Mouse (Mus musculus): Measurements from ENCODE around the gene Katnal1.
A peak's percentile ranks its signal among the peaks of the same experiment; 100 is the strongest.

Gene Katnal1

GRCm38 (mm10) chr5:148954314-148955060 is 25.4 kb upstream of the Katnal1 start:
- no peak for DNase-seq (ENCODE audit: low read depth, low spot score)

GRCm38 (mm10) chr5:148953098-148953497 is 24.0 kb upstream of the Katnal1 start:
- no peak for DNase-seq (ENCODE audit: low read depth, low spot score)

- DNase-seq (ENCODE audit: low read depth, low spot score): no peak
These were observed 23.3 kb upstream of the Katnal1 start for GRCm38 (mm10) chr5:148952419-148952818.

- DNase-seq (ENCODE audit: low read depth, low spot score): no peak
These were observed 22.2 kb upstream of the Katnal1 start for GRCm38 (mm10) chr5:148951360-148951759.

GRCm38 (mm10) chr5:148950064-148950463 is 20.9 kb upstream of the Katnal1 start:
- DNase-seq (ENCODE audit: low read depth, low spot score): peak; percentile 61

- DNase-seq (ENCODE audit: low read depth, low spot score): no peak
These were observed 19.5 kb upstream of the Katnal1 start for GRCm38 (mm10) chr5:148948577-148948976.

- DNase-seq (ENCODE audit: low read depth, low spot score): no peak
These were observed 18.3 kb upstream of the Katnal1 start for GRCm38 (mm10) chr5:148947412-148947811.

- no peak for DNase-seq (ENCODE audit: low read depth, low spot score)
These were observed 17.7 kb upstream of the Katnal1 start for GRCm38 (mm10) chr5:148946787-148947186.

GRCm38 (mm10) chr5:148945735-148946134 is 16.6 kb upstream of the Katnal1 start:
- no peak for DNase-seq (ENCODE audit: low read depth, low spot score)

- DNase-seq (ENCODE audit: low read depth, low spot score): no peak
These were observed 14.9 kb upstream of the Katnal1 start for GRCm38 (mm10) chr5:148944024-148944423.

GRCm38 (mm10) chr5:148943444-148943843 is 14.3 kb upstream of the Katnal1 start:
- DNase-seq (ENCODE audit: low read depth, low spot score): no peak

GRCm38 (mm10) chr5:148942957-148943356 is 13.8 kb upstream of the Katnal1 start:
- no peak for DNase-seq (ENCODE audit: low read depth, low spot score)

- DNase-seq (ENCODE audit: low read depth, low spot score): no peak
These were observed 13.2 kb upstream of the Katnal1 start for GRCm38 (mm10) chr5:148942305-148942704.

GRCm38 (mm10) chr5:148941867-148942266 is 12.7 kb upstream of the Katnal1 start:
- no peak for DNase-seq (ENCODE audit: low read depth, low spot score)

GRCm38 (mm10) chr5:148939948-148940382 is 10.8 kb upstream of the Katnal1 start:
- no peak for DNase-seq (ENCODE audit: low read depth, low spot score)

- no peak for DNase-seq (ENCODE audit: low read depth, low spot score)
These were observed 7.4 kb upstream of the Katnal1 start for GRCm38 (mm10) chr5:148936516-148936951.

- DNase-seq (ENCODE audit: low read depth, low spot score): no peak
These were observed 6.8 kb upstream of the Katnal1 start for GRCm38 (mm10) chr5:148935871-148936270.

- DNase-seq (ENCODE audit: low read depth, low spot score): no peak
These were observed 6.1 kb upstream of the Katnal1 start for GRCm38 (mm10) chr5:148935071-148935821.

- DNase-seq (ENCODE audit: low read depth, low spot score): no peak
These were observed 5.3 kb upstream of the Katnal1 start for GRCm38 (mm10) chr5:148934457-148934856.

GRCm38 (mm10) chr5:148933767-148934166 is 4.6 kb upstream of the Katnal1 start:
- no peak for DNase-seq (ENCODE audit: low read depth, low spot score)

GRCm38 (mm10) chr5:148931301-148931700 is 2.2 kb upstream of the Katnal1 start:
- no peak for DNase-seq (ENCODE audit: low read depth, low spot score)

- DNase-seq (ENCODE audit: low read depth, low spot score): peak; percentile 96
These were observed 571 bp downstream of the Katnal1 start for GRCm38 (mm10) chr5:148928382-148929115.

Data from mesoderm, embryonic 11.5 days (tissue).